Mouse (Mus musculus): ENCODE results near the gene Ap1s2.

- TF ChIP-seq CTCF (IDR thresholded peaks at IDR 0.05; ENCODE audit: low read depth) (no peak), EP300 (IDR thresholded peaks at IDR 0.05; ENCODE audit: low read depth) (no peak)
Observed at GRCm38 (mm10) chrX:163879039-163879438, 29.8 kb upstream of the Ap1s2 start.

All from heart, postnatal 0 days (tissue).